Mouse (Mus musculus): ENCODE measurements around the gene B3galt2.
"Not testable (repeated sequence)": the region's sequence is repeated elsewhere in the genome, so short reads cannot be mapped to it uniquely, and the experiment has no call there.

B3galt2 gene

DNA sequence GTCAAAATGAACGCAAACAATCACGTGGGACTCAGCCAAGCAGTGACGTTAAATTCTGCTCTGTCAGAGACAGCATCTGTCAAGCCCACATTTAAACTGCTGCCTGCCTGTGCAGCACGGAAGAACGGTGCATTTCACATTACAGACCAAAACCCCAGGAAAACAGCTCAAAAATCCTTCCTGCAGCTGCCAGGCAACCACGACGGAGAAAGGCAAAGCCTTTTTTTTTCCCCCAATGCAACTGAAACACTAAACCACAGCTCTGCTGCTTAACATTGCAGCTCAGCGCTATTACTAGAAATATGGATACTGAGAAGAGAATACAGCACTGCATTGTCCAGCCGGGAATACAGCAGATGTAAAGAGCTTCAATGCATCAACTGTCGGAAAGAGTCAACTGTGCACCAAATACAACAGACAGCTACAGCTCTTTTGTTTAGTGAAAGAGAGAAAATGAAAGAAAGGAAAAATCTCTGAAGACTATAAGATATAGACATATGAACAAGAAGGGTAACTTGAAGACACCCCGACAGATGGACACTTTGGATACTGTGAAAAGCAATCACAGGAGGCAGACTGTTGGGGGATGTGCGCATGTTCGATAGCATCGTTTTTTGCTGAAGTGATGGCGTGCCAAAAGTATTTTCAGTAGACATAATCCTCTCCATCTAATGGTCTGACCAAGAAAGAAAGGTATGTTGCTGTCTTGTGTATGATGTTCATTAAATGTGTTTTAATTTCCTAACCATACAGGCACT, at the start of gene B3galt2:
Gene B3galt2, plus strand, starts transcription at position 15 of the 758 bp plus-strand sequence.
- peak; percentile 63 for DNase-seq

DNA sequence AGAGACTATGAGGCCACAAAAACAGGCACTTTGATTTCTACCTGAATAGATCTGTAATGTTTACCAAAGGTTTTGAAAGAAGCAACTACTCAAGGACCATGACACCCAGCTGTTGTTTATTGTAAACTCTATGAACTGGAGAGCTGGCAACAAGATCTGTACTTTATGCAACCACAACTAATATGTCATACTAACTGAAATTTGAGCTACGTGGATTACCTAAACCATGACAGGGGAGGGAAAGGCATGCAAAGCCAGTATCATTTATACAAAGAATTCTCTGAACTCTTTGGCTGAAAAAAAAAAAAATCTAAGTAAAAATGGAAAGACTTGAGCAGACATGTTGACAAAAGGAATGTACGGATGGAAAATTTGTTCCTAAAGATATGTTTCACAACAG, 43.6 kb upstream of the B3galt2 start:
- no peak for DNase-seq

DNA sequence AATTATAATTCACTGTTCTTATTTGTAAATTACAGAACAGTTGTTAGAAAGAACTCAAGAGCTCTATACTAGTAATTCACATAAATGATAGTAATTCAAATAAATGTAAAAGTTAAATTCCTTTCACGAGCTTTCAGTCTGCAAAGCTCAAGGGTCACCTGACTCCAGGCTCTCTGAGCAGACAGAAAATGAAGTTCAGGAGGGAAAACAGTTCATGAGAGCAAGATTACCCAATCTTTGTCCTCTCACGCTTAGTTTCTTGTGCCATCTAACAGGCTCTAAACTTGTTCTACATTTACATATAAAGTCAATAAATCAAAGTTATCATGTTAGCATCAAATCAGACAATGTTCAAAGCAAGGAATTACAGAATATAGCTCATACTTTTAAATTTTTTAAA, 31.6 kb upstream of the B3galt2 start:
- no peak for DNase-seq

DNA sequence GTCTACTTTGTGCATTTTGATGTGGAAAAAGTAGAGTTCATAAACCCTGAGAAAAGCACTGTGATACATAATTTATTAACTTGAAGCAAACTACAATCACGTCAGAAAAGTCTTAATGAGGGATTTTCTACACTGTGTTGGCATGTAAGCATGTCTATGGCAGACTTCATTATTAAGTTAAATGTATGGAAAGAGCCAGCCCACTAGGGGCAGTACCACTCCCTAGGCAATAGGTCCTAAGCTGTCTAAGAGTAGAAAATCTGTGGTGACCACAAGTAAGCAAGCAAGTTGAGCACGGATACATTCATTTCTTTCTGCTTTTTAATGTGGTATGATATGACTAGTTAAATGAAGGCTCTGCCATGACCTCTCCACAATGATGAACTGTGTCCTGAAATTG, 27.6 kb upstream of the B3galt2 start:
- no peak for DNase-seq

DNA sequence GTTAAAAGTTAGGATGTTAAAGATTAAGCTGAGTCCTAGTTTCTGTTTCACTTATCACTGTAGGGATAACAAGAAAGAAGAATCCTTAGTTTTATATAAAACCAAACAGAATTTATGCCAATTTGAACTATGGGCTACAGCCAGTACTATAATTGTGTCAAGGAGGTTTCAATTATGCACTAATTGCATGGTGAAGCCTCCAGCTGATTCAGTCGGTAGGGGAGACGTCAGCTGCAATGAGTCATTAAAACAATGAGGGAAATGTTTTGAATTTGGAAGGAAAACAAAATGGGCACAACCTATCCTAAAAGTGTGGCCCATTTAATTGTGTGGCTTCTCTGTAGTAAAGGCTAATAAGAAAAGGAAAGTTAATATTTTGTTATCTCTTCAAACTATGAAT, 20.7 kb upstream of the B3galt2 start:
- DNase-seq: no peak

DNA sequence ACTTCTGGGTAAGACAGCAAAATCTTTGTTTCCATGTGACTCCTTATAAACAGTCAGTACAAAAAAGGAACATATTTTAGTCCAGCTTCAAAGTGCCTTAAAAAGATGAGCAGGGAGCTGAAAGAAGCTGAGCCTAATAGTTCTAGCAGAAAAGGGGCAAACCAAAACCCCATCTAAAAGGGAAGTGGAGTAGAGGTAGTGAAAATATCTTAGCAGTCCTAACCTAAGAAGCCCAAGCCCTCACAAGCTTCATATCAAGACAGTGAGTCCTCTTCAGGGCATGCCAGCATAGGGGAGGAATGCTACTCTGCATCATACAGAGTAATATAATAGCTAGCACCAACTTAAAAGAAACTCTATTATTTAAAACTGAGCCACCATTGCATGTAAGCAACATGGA, 18.5 kb upstream of the B3galt2 start:
- no peak for DNase-seq

DNA sequence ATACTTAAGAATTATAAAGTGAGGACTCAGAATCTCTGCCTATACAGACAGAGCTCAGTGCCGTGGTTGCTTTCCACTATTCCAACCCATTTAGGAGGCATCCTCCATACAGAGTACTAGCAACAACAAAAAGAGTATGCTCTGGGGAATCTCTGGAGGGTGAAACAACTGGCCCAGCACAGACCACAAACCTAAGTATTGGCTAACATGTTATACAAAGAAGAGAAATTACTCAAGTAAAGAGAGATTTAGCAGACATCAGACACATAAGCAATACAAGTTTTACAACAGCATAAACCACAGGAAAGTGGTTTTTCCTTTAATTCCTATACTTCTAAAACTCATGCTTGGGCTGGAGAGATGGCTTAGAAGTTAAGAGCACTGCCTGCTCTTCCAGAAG, 17.8 kb upstream of the B3galt2 start:
- DNase-seq: no peak

DNA sequence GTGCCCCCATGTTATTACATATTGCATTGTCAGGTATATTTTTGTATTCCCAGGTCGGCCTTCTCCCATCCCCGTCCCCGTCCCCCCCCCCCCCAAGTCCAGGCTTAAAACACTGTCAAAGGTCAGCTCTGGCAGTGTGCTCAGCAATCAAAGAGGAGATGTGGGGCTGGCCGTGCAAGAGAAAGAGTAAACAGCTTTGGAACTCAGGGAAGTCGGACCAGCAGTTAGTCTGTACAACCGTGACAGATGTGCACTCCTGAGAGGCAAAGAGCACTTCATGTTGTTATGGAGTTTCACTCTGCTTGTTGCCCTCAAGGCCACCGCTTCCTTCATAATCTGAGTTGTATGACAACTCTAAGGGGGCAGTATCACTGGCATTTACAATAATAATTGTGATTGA, 9.1 kb upstream of the B3galt2 start:
- no peak for DNase-seq

DNA sequence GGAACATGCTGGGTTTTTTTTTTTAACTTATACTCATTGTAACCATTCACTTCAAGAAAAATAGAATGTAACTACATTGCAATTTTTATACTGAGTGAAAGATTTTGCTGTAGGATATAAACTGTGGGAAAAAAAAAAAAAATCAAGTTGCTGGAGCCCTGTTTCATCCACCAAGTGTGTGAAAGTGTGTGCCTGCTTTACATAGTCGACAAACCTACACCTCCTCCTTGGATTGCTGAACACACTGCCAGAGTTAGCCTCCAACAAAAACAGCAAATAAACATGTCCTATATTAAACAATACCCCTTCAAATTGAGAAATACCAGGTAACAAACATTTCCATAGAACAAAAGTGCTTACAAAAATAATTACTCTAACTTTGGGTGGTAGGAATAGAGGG, 8.1 kb upstream of the B3galt2 start:
- DNase-seq: no peak

DNA sequence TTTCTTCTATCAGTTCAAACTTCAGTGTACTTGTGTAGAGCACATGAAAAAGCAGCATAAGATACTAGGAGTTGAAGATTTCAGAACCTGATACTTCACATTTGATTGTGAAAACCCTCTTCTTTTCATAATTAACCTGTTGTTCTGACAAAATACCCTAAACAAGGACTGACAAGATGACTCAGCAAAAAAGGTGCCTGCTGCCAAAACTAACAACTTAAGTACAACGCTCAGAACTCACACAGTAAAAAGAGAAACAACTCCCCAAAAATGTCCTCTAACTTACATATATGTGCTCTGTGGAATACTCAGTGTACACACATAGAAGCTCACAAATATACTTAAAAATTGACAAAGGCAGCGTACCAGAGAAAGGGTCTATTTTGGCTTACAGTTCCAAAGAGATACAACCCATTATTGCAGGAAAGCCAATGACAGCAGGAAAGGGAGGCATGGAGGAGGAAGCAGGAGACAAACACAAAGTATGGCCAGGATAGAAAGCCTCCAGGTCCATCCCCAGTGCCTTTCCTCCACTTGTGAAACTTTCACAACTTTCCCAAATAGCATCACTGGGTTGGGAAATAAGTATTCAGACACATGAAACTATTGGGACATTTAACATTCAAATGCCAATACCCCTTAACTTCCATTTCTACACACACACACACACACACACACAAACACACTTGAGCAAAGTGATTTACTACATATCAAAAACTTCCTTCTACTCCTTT, 7.4 kb upstream of the B3galt2 start:
- DNase-seq: no peak

DNA sequence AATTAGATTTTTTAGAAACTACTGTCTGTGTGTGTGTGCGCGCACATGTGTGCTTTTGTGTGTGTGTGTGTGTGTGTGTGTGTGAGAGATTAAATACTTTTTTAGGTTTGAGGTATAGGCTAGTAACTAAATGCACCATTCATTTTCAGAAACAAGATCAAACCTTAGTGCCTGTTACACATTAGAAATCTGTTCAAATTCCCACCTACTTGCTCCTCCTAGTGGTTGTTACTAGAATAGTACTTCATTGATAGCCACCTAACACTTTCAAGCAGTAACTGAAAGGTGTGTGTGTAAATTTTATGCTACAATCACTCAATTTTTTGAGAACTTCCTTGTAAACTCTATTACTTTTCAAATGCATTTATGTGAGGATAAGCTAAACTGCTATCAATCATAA, 3.8 kb downstream of the B3galt2 start:
- DNase-seq: no peak

DNA sequence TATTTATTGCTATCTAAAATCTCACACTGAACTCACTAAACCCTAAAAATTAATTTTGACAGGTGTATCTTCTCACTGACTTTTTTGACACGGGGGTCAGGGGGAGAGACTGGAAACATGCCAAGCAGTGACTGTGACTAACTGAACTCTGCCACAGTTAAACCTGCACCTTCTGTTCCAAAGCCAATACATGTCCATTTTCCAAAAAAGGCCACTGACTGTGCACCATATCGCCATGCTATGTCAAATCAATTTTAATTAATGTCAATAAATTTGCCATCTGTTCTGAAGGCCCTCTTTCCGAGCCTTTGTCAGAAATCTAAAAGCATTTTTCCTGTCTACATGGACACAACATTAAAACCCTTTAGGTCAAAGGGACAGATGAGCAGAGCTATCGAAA, 4.9 kb downstream of the B3galt2 start:
- DNase-seq: no peak

DNA sequence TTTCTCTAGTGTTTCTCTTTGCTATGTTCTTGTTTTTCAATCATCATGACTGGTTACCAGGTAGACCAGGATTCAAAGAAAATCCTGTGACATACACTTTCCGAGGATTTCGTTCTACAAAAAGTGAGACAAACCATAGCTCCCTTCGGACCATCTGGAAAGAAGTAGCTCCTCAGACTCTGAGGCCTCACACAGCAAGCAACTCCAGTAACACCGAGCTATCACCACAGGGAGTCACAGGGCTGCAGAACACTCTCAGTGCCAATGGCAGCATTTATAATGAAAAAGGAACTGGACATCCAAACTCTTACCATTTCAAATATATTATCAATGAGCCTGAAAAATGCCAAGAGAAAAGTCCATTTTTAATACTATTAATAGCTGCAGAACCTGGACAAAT, 5.8 kb downstream of the B3galt2 start:
- DNase-seq: no peak

DNA sequence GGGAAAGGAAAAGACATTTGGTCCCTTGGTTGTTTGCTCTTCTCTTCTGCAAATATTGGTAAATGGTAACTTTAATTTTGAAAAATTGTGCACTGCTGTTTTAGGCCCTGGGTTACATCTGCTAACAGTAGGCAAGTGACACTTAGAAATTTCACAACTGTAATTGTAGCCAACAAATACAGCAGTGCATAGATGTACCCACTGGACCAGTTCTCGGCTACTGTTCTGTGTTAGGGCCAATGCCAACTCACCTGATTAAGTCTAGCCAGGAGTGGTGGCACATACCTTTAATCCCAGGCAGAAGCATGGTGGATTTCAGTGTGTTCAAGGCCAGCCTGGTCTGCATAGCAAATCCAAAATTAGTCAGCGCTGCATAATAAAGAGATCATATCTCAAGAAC, 9.9 kb downstream of the B3galt2 start:
- no peak for DNase-seq

DNA sequence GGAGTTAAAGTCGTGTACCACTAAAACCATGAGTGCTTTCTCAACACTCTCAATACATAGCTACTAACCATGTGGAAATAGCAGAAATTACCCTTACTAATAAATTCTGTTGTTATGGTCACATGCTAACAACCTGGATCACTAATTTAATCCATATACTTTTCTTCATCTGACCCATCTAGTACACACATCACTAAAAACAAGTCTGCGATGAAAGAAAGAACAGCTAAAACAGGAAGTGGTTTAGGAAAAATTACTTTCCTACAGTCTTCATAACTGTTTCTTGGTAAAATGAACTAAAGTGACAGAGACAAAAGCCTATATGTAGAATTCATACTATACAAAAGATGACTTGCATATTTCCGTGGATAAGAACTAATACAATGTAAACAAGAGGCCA, 13.2 kb downstream of the B3galt2 start:
- no peak for DNase-seq

DNA sequence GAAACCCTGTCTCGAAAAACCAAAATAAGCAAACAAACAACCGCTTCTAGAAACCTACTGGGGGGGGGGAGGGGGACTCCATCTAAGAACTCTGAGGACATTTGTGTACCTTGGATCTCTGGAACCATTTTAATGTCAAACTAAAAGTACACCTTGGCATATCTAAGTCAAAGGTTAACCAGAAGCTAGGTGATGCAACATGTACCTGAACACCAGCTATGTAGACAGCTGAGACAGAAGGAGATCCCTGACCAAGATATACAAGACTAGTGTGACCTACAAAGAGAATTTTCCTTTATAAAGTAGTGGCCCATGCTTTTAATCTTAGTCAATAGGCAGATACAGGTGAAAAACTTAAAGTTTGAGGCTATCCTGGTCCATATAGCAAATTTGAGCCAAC, 22.7 kb downstream of the B3galt2 start:
- no peak for DNase-seq

DNA sequence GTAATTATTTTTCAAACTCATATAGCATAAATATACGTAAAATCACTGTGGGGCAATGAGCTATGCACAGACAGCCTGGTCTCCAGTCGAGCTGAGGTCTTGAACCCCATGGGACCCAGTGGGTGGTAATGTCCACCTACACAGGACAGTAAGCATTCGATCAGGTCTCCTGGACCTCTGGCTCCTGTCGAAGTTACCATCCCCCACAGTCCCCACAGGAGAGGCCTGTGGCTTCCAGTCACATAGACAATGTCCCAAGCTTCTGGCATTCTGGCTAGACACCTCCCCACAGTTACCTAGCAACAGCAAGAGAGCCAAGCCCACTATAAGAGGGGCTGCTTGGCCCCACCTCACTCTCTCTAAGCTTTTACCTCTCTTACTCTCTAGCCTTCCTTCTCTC, 24.3 kb downstream of the B3galt2 start:
- DNase-seq: not testable (repeated sequence)

DNA sequence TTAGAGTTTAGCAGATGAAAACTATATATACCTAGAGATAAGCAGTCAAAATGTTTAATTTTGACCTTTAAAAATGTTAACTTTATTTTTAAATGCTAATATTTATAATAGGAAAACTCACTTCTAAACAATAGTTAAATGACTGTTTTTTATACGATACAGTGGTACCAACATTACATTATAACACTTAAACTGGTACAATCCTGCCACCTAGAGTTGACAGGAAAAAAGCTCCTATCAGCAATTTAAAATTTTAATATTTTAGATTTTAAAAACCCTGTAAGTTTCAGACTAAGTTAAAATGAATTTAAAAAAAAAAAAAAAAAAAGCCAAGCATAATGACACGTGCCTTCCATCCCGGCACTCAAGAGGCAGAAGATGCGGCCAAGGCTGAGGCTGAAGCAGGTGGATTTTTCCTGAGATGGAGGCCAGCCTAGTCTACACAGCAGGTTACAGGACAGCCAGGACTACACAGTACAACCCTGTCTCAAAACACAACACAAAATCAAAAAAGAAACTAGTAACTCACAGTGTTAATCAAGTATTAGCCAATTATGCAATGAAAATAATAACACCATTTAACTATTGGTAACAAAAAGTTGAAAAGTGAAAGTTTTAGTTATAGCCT, 35.4 kb downstream of the B3galt2 start:
- no peak for DNase-seq

DNA sequence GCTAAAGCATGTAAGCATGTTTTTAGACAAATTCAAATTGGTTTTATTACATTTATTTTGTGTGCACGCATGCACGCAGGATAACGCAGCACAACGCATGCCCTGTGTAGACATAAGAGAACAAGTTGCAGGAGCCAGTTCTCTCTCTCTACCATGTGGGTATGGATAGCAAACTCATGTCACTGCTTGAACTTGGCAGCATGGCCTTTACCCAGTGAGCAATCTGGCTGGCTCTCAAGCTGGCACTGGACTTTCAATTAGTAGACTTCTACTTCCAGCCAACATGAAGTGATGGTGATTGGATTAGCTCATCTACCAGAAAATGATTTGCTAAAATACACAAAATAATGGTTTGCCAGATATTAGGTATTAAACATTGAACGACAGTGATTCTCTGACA, 40.6 kb downstream of the B3galt2 start:
- DNase-seq: no peak

DNA sequence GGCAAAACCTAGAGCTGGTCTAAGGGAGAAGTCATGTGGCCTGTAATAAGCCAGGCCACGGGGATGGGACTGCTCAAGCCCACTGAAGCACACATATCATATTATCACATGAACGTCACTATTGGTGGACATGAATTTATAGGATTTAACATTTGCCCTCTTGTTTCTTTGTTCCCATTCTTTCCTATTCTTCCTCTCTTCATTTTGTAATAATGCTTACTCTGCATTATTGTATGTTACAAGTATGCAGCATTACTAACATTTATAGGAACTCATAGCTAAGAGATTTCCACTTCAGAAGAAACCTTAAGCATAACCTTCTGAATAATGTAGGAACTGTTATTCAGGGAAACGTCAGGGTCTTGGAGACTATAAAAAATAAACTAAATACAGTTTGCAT, 44.4 kb downstream of the B3galt2 start:
- DNase-seq: no peak

DNA sequence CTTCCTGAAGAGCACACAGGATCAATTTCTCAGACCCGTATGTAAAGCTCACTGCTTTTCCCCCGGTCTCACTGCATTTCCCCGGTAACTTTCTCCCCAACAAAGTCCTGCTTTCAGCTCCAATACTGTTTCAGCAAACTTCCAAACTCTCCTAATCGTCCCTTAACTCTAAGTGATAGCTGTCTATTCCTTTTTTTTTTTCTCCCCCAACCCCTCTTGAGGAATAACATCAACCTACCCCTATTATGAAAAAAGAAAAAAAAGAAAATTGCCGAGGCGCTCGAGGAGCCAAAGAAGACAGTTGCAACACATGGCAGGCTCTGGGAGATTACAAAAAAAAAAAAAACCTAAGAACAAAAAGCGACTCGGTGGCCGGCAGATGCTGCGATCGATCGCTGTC, 61.3 kb downstream of the B3galt2 start:
- DNase-seq: no peak

DNA sequence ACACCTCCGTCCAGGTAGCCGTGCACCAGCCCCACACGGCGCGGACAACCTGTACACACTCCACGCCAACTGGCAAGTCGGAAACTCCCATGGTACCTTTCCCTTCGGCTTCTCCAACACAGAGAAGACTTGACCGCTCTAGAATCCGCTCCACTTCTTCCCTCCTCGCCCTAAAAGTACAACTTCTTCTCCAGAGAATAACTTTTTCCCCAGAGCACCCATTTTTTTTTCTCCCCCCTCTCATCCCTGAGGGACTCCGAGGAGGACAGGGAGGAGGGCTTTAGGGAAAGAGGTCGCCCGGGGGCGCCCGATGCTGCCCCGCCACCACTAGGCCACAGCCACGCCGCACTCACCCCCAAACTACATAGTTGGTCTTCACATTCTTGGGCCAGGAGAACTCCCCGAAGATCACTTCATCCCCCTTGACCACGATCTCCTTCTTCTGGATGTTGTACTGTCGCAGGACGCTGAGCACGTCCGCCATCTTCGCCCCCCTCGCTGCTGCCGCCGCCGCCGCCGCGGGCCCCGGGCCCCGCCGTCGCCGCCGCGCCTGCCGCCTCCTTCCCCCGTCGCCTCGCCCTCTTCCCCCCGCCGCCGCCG, 61.8 kb downstream of the B3galt2 start:
- DNase-seq: no peak

DNA sequence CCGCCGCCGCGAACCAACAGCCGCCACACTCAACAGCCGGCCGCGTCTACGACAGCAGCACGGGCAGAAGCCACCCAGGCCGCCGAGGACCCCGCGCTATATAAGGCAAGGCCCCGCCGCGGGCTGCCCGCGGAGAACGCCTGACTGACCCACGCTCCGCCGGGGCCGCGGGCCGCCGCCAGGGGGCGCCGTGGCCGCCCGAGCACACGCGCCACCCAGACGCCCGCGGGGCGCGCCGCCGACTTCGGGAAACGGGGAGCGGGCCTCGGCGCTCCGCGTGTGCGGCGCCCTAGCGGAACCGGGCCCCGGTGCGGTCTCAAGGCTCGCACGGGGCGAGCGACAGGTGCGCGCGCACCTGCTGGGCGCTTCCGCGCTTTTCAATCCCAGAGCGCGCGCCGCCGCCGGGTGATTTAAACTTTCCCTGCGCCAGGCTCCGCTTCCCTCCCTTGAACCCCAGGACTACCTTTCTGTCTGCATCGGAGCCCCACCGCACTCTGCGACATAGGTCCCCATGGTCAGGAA, 62.3 kb downstream of the B3galt2 start, which contains the start of gene Cdc73:
Gene Cdc73, minus strand, starts transcription at position 153 of the 522 bp plus-strand sequence.
- peak; percentile 88 for DNase-seq

Data from right cerebral cortex, postnatal 4 days (tissue).